Mouse (Mus musculus): Measurements from ENCODE around the gene Plekhg3. TPM values are rescaled to one million over a fixed set of nuclear protein-coding genes. Genes with fewer than 3 reads are reported as not detected.

Plekhg3 gene
- 0.93 and 1.3 TPM in 2 replicates for polyA plus RNA-seq (2015; fragmentation: Nextera tagmentation; extraction: Ambion mirVana)

DNA sequence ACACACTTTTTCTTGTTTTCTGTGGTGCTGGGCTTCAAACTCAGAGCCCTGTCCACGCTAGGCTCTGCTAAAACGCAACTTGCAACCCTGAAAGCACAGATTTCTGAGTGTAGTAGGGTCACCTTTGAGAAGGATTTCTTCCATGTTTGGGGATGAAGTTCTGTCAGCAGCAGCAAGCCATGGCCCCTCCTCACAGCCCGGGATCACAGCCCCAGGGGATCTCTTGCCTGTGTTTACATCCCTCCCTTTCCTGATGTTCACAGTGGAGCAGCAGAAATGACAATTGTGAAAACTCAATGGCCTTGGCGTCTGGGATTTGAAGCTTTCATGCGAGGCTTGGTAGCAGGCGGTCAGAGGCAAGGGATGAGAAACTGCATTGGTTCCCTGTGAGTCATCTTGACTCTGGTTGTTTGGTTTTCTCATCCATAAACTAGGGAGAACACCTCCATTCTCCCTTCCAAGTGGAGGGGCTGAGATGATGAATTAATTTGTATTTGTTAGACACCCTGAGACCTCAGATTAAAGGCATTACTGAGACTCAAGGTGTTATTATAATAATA is at the start of gene Plekhg3:
TSS of gene Plekhg3 (plus strand) at position 312 of the 560 bp plus-strand sequence.
- no peak within 1 kb of the TSS for H3K9ac ChIP-seq (ENCODE audit: low read depth, low read length)
- H3K9me3 ChIP-seq (replicated peaks; ENCODE audit: control insufficient read depth, low read length, poor library complexity, severe bottlenecking): no peaks in the 10 kb centered on the region
- peaks cover 8% of the 10 kb centered on the region for H3K4me1 ChIP-seq (ENCODE audit: control insufficient read depth, insufficient read depth, low read length)
- H3K27ac ChIP-seq (ENCODE audit: low read length): no peak within 1 kb of the TSS
- ATAC-seq: no peak
- H3K4me3 ChIP-seq (ENCODE audit: low read depth, low read length): no peak within 1 kb of the TSS
- 34% methylated on average over 6 of the region's 6 CpGs for WGBS
- peaks cover 42% of the 10 kb centered on the region for H3K27me3 ChIP-seq (ENCODE audit: control insufficient read depth, insufficient read depth, low read depth, low read length)
- no peaks in the 10 kb centered on the region for H3K36me3 ChIP-seq (ENCODE audit: control insufficient read depth, insufficient read depth, low read length)
- no peak within 1 kb of the TSS for H3K4me2 ChIP-seq (ENCODE audit: low read length)

DNA sequence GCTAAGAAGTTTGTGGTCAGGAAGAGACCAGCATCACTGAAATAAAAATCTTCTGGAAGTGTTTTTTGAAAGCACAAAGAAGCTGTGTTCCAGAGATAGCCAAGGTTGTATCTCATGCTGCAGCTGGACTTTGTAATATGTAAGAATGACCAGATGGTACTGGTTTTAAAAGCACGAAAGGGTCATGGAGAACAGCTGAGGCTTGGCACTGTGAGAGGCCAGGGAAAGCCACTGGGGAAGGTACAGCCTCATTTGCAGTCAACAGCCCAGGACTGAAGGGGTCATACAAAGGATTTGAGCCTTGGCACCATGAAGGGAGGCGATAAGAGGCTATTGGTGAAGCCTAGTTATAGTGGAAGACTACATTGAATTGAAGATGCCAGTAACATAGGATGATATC is 48.2 kb upstream of the Plekhg3 start:
- Histone ChIP-seq H3K9me3 (replicated peaks; ENCODE audit: control insufficient read depth, low read length, poor library complexity, severe bottlenecking) (no peaks in the 10 kb centered on the region), H3K9ac (ENCODE audit: low read depth, low read length) (no peak overlapping the region), H3K4me2 (ENCODE audit: low read length) (no peak overlapping the region), H3K4me1 (ENCODE audit: control insufficient read depth, insufficient read depth, low read length) (no peaks in the 10 kb centered on the region), H3K4me3 (ENCODE audit: low read depth, low read length) (no peak overlapping the region), H3K27me3 (ENCODE audit: control insufficient read depth, insufficient read depth, low read depth, low read length) (no peaks in the 10 kb centered on the region), H3K36me3 (ENCODE audit: control insufficient read depth, insufficient read depth, low read length) (no peaks in the 10 kb centered on the region), H3K27ac (ENCODE audit: low read length) (no peak overlapping the region)
- no peak for ATAC-seq
- WGBS: 86% methylated on average over 2 of the region's 2 CpGs

GRCm38 (mm10) chr12:76482948-76483347 is 47.7 kb upstream of the Plekhg3 start:
- Histone ChIP-seq H3K27me3 (ENCODE audit: control insufficient read depth, insufficient read depth, low read depth, low read length) (no peaks in the 10 kb centered on the region), H3K36me3 (ENCODE audit: control insufficient read depth, insufficient read depth, low read length) (no peaks in the 10 kb centered on the region), H3K4me3 (ENCODE audit: low read depth, low read length) (no peak overlapping the region), H3K4me1 (ENCODE audit: control insufficient read depth, insufficient read depth, low read length) (no peaks in the 10 kb centered on the region), H3K9me3 (replicated peaks; ENCODE audit: control insufficient read depth, low read length, poor library complexity, severe bottlenecking) (no peaks in the 10 kb centered on the region), H3K27ac (ENCODE audit: low read length) (no peak overlapping the region), H3K4me2 (ENCODE audit: low read length) (no peak overlapping the region), H3K9ac (ENCODE audit: low read depth, low read length) (no peak overlapping the region)
- WGBS: 96% methylated on average over 2 of the region's 2 CpGs
- no peak for ATAC-seq

- H3K4me2 ChIP-seq (ENCODE audit: low read length): no peak overlapping the region
- H3K9me3 ChIP-seq (replicated peaks; ENCODE audit: control insufficient read depth, low read length, poor library complexity, severe bottlenecking): no peaks in the 10 kb centered on the region
- no peak overlapping the region for H3K9ac ChIP-seq (ENCODE audit: low read depth, low read length)
- ATAC-seq: no peak
- H3K4me3 ChIP-seq (ENCODE audit: low read depth, low read length): no peak overlapping the region
- H3K27ac ChIP-seq (ENCODE audit: low read length): no peak overlapping the region
- WGBS: 46% methylated on average over 4 of the region's 4 CpGs
- H3K36me3 ChIP-seq (ENCODE audit: control insufficient read depth, insufficient read depth, low read length): no peaks in the 10 kb centered on the region
- no peaks in the 10 kb centered on the region for H3K27me3 ChIP-seq (ENCODE audit: control insufficient read depth, insufficient read depth, low read depth, low read length)
- no peaks in the 10 kb centered on the region for H3K4me1 ChIP-seq (ENCODE audit: control insufficient read depth, insufficient read depth, low read length)
These were observed 45.8 kb upstream of the Plekhg3 start for GRCm38 (mm10) chr12:76484881-76485280.

DNA sequence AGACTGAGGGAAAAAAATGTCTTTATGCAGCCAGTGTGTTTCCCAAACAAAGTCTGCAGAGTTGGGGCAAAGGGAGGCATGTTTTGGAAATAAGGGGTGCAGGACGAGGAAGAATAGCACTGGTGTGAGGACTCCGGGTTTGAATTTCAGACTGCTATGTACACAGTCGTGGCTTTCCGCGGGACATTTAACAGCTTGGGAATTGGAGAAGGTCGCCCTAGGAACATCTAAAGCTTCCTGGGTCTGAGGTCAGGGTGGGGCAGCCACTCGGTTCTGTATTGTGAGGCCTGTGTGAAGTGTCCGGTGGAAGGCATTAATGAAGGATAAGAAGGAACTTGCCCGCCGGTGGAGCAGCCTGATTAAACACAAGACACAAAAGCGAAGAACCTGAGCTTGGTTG is 45.3 kb upstream of the Plekhg3 start:
- H3K27me3 ChIP-seq (ENCODE audit: control insufficient read depth, insufficient read depth, low read depth, low read length): no peaks in the 10 kb centered on the region
- ATAC-seq: no peak
- H3K27ac ChIP-seq (ENCODE audit: low read length): no peak overlapping the region
- no peak overlapping the region for H3K9ac ChIP-seq (ENCODE audit: low read depth, low read length)
- H3K9me3 ChIP-seq (replicated peaks; ENCODE audit: control insufficient read depth, low read length, poor library complexity, severe bottlenecking): no peaks in the 10 kb centered on the region
- H3K4me1 ChIP-seq (ENCODE audit: control insufficient read depth, insufficient read depth, low read length): no peaks in the 10 kb centered on the region
- no peak overlapping the region for H3K4me2 ChIP-seq (ENCODE audit: low read length)
- H3K4me3 ChIP-seq (ENCODE audit: low read depth, low read length): no peak overlapping the region
- WGBS: 42% methylated on average over 11 of the region's 11 CpGs
- H3K36me3 ChIP-seq (ENCODE audit: control insufficient read depth, insufficient read depth, low read length): no peaks in the 10 kb centered on the region

DNA sequence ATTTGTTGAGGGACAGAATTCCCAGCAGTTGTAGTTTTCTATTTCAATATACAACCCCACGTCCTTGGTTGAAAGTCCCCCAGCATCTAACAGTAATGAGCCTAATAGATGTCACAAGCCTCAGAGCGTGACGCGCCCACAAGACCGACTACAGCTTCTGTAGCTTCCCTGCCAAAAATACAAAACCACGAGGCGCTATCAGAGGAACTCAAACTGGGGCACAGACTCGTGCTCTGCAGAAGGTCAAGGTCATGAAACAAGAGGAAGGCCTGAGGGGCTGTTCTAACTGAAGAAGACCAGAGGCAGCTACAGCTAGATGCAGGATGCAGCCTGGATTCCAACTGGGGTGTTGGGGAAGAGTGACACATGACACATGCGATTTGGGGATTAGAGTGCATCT is 43.7 kb upstream of the Plekhg3 start:
- Histone ChIP-seq H3K4me2 (ENCODE audit: low read length) (no peak overlapping the region), H3K4me3 (ENCODE audit: low read depth, low read length) (no peak overlapping the region), H3K9me3 (replicated peaks; ENCODE audit: control insufficient read depth, low read length, poor library complexity, severe bottlenecking) (no peaks in the 10 kb centered on the region), H3K27me3 (ENCODE audit: control insufficient read depth, insufficient read depth, low read depth, low read length) (no peaks in the 10 kb centered on the region), H3K27ac (ENCODE audit: low read length) (no peak overlapping the region), H3K36me3 (ENCODE audit: control insufficient read depth, insufficient read depth, low read length) (no peaks in the 10 kb centered on the region), H3K9ac (ENCODE audit: low read depth, low read length) (no peak overlapping the region), H3K4me1 (ENCODE audit: control insufficient read depth, insufficient read depth, low read length) (no peaks in the 10 kb centered on the region)
- 84% methylated on average over 9 of the region's 9 CpGs for WGBS
- no peak for ATAC-seq

GRCm38 (mm10) chr12:76490798-76491197 is 39.9 kb upstream of the Plekhg3 start:
- Histone ChIP-seq H3K4me1 (ENCODE audit: control insufficient read depth, insufficient read depth, low read length) (no peaks in the 10 kb centered on the region), H3K27ac (ENCODE audit: low read length) (no peak overlapping the region), H3K4me3 (ENCODE audit: low read depth, low read length) (no peak overlapping the region), H3K4me2 (ENCODE audit: low read length) (no peak overlapping the region), H3K27me3 (ENCODE audit: control insufficient read depth, insufficient read depth, low read depth, low read length) (no peaks in the 10 kb centered on the region), H3K36me3 (ENCODE audit: control insufficient read depth, insufficient read depth, low read length) (no peaks in the 10 kb centered on the region), H3K9me3 (replicated peaks; ENCODE audit: control insufficient read depth, low read length, poor library complexity, severe bottlenecking) (no peaks in the 10 kb centered on the region), H3K9ac (ENCODE audit: low read depth, low read length) (no peak overlapping the region)
- WGBS: 76% methylated on average over 1 of the region's 1 CpGs
- no peak for ATAC-seq

GRCm38 (mm10) chr12:76493462-76493861 is 37.2 kb upstream of the Plekhg3 start:
- Histone ChIP-seq H3K36me3 (ENCODE audit: control insufficient read depth, insufficient read depth, low read length) (no peaks in the 10 kb centered on the region), H3K27me3 (ENCODE audit: control insufficient read depth, insufficient read depth, low read depth, low read length) (no peaks in the 10 kb centered on the region), H3K4me2 (ENCODE audit: low read length) (no peak overlapping the region), H3K27ac (ENCODE audit: low read length) (no peak overlapping the region), H3K4me3 (ENCODE audit: low read depth, low read length) (no peak overlapping the region), H3K4me1 (ENCODE audit: control insufficient read depth, insufficient read depth, low read length) (no peaks in the 10 kb centered on the region), H3K9me3 (replicated peaks; ENCODE audit: control insufficient read depth, low read length, poor library complexity, severe bottlenecking) (no peaks in the 10 kb centered on the region), H3K9ac (ENCODE audit: low read depth, low read length) (no peak overlapping the region)
- no peak for ATAC-seq
- 68% methylated on average over 5 of the region's 5 CpGs for WGBS

- 81% methylated on average over 4 of the region's 4 CpGs for WGBS
- Histone ChIP-seq H3K27me3 (ENCODE audit: control insufficient read depth, insufficient read depth, low read depth, low read length) (no peaks in the 10 kb centered on the region), H3K9me3 (replicated peaks; ENCODE audit: control insufficient read depth, low read length, poor library complexity, severe bottlenecking) (no peaks in the 10 kb centered on the region), H3K4me1 (ENCODE audit: control insufficient read depth, insufficient read depth, low read length) (no peaks in the 10 kb centered on the region), H3K36me3 (ENCODE audit: control insufficient read depth, insufficient read depth, low read length) (no peaks in the 10 kb centered on the region), H3K4me2 (ENCODE audit: low read length) (no peak overlapping the region), H3K27ac (ENCODE audit: low read length) (no peak overlapping the region), H3K9ac (ENCODE audit: low read depth, low read length) (no peak overlapping the region), H3K4me3 (ENCODE audit: low read depth, low read length) (no peak overlapping the region)
- no peak for ATAC-seq
These were observed 35.3 kb upstream of the Plekhg3 start for GRCm38 (mm10) chr12:76495381-76495780.

Measured in midbrain, embryonic 16.5 days (tissue).